Mouse (Mus musculus): ENCODE data around the gene Cdk6. TPM values are rescaled to one million over a fixed set of nuclear protein-coding genes. Genes with fewer than 3 reads are reported as not detected.

Cdk6 gene
- polyA plus RNA-seq, 1 experiment, result 8.9 TPM

DNA sequence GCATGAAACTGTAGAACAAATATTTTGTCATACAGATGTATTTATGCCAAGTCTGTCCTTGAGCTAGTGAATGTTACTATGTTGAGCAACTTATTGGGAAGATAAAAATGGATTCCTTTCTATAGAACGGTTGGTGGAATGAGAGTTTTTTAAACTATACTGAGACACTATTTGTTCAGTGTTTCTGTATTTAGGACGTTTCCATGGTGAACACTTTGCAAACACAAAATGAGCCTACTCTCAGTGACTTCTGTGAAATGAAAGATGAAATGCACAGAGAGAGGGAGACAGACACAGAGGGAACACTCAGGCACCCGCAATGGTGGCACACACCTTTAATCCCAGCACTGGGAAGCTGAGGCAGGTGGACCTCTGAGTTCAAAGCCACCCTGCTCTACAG is 51.6 kb downstream of the Cdk6 start:
- H3K4me2 ChIP-seq (ENCODE audit: low read depth), result no peak overlapping the region
- no peaks in the 10 kb centered on the region for H3K79me2 ChIP-seq (ENCODE audit: control insufficient read depth, insufficient read depth)
- H3ac ChIP-seq (ENCODE audit: control insufficient read depth, insufficient read length), result no peak overlapping the region
- no peaks in the 10 kb centered on the region for H3K27me3 ChIP-seq (ENCODE audit: control insufficient read depth, insufficient read depth, insufficient read length)
- no peaks in the 10 kb centered on the region for H3K36me3 ChIP-seq (ENCODE audit: control insufficient read depth, insufficient read depth)
- TF ChIP-seq USF1 (IDR thresholded peaks at IDR 0.05; ENCODE audit: low read depth) (no peak), POLR2AphosphoS2 (IDR thresholded peaks at IDR 0.05; ENCODE audit: insufficient read length, low read depth) (no peak), TCF3 (IDR thresholded peaks at IDR 0.05; ENCODE audit: insufficient read length, low read depth) (no peak), E2F4 (IDR thresholded peaks at IDR 0.05; ENCODE audit: insufficient read depth) (no peak), SRF (IDR thresholded peaks at IDR 0.05; ENCODE audit: control insufficient read depth, insufficient read length, low read depth) (no peak), MYOG (IDR thresholded peaks at IDR 0.05; ENCODE audit: control insufficient read depth in 1 of 3, insufficient read depth in 1 of 3, insufficient read length in 2 of 3, low read depth in 2 of 3) (no peak), MAX (IDR thresholded peaks at IDR 0.05; ENCODE audit: low read depth) (no peak), CEBPB (IDR thresholded peaks at IDR 0.05; ENCODE audit: insufficient read depth, poor library complexity, severe bottlenecking) (no peak), MYOD1 (IDR thresholded peaks at IDR 0.05; ENCODE audit: control insufficient read depth in 1 of 3, insufficient read length in 2 of 3, low read depth in 2 of 3) (no peak), TCF12 (IDR thresholded peaks at IDR 0.05; ENCODE audit: insufficient read depth, poor library complexity, severe bottlenecking) (no peak)
- H3K4me3 ChIP-seq, result no peak overlapping the region

DNA sequence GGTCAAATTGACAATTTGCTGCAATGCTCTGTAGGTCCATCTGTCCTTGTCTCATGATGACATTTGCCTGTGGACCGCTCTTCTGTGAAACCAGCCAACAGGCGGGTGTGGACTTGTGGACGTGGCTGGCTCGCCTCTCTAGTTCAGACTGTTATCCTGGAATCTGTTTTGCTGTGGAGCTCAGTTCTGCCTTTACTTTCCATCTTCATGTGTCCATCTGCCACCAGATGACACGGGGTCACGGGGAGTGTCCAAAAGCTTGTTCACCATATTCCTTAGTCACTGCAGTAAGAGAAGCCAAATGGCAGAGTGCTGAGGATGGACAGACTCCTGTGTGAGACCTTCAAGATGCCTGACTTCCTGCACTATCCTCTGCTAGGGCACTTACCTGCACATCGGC is 52.9 kb downstream of the Cdk6 start:
- Histone ChIP-seq H3K4me3 (no peak overlapping the region), H3ac (ENCODE audit: control insufficient read depth, insufficient read length) (no peak overlapping the region), H3K27me3 (ENCODE audit: control insufficient read depth, insufficient read depth, insufficient read length) (no peaks in the 10 kb centered on the region), H3K4me2 (ENCODE audit: low read depth) (no peak overlapping the region), H3K79me2 (ENCODE audit: control insufficient read depth, insufficient read depth) (peaks cover 6% of the 10 kb centered on the region), H3K36me3 (ENCODE audit: control insufficient read depth, insufficient read depth) (no peaks in the 10 kb centered on the region)
- TF ChIP-seq POLR2A (IDR thresholded peaks at IDR 0.05; ENCODE audit: insufficient read length, low read depth) (no peak), REST (IDR thresholded peaks at IDR 0.05; ENCODE audit: insufficient read depth, insufficient read length) (no peak), CEBPB (IDR thresholded peaks at IDR 0.05; ENCODE audit: insufficient read depth, poor library complexity, severe bottlenecking) (no peak), POLR2AphosphoS2 (IDR thresholded peaks at IDR 0.05; ENCODE audit: insufficient read length, low read depth) (no peak), SRF (IDR thresholded peaks at IDR 0.05; ENCODE audit: control insufficient read depth, insufficient read length, low read depth) (no peak), TCF12 (IDR thresholded peaks at IDR 0.05; ENCODE audit: insufficient read depth, poor library complexity, severe bottlenecking) (no peak), TCF3 (IDR thresholded peaks at IDR 0.05; ENCODE audit: insufficient read length, low read depth) (no peak)

DNA sequence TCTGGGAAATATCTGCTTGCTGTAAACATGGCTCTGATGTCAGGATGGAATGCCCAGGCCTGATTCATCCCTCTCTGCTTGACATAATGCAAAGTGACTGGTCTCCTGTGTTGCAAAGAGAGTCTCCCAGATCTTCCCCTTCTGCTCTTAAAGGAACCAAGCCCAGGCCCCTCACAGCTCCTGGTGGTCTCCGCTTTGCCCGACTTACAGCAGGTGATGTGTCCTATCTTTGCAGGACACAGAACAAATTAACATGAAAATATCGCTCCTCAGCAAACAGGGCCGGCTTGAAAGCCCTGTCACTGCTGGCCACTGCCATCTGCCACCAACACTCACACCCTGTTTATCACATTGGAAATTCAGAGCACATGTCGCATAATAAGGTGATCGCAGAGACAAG is 53.7 kb downstream of the Cdk6 start:
- H3K4me2 ChIP-seq (ENCODE audit: low read depth), result no peak overlapping the region
- H3ac ChIP-seq (ENCODE audit: control insufficient read depth, insufficient read length), result no peak overlapping the region
- no peaks in the 10 kb centered on the region for H3K27me3 ChIP-seq (ENCODE audit: control insufficient read depth, insufficient read depth, insufficient read length)
- no peak for TF ChIP-seq CEBPB (IDR thresholded peaks at IDR 0.05; ENCODE audit: insufficient read depth, poor library complexity, severe bottlenecking)
- TF ChIP-seq MYOD1 (IDR thresholded peaks at IDR 0.05; ENCODE audit: control insufficient read depth in 1 of 3, insufficient read length in 2 of 3, low read depth in 2 of 3), result no peak
- TF ChIP-seq POLR2AphosphoS2 (IDR thresholded peaks at IDR 0.05; ENCODE audit: insufficient read length, low read depth), result no peak
- no peak for TF ChIP-seq E2F4 (IDR thresholded peaks at IDR 0.05; ENCODE audit: insufficient read depth)
- no peak for TF ChIP-seq MAX (IDR thresholded peaks at IDR 0.05; ENCODE audit: low read depth)
- no peak for TF ChIP-seq SRF (IDR thresholded peaks at IDR 0.05; ENCODE audit: control insufficient read depth, insufficient read length, low read depth)
- no peak for TF ChIP-seq TCF3 (IDR thresholded peaks at IDR 0.05; ENCODE audit: insufficient read length, low read depth)
- no peaks in the 10 kb centered on the region for H3K36me3 ChIP-seq (ENCODE audit: control insufficient read depth, insufficient read depth)
- peaks cover 11% of the 10 kb centered on the region for H3K79me2 ChIP-seq (ENCODE audit: control insufficient read depth, insufficient read depth)
- no peak overlapping the region for H3K4me3 ChIP-seq

DNA sequence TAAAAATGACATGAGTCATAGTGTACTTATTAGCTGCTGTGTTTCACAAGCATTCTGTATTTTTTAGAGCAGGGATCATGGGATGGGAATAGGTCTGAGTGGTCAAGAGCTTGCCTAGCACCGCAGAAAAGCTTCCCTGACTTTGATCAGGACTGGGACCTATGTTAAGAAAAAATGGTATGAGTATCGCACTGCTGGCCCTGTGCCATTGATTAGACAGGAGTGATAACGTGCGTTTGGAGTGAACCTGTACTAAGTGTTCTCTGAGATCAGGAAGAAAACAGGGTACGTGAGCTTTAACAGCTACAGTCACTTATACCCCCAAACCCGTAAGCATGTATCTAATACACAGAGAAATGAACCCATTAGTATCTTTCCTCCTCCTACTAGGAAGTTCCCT is 54.9 kb downstream of the Cdk6 start:
- H3K79me2 ChIP-seq (ENCODE audit: control insufficient read depth, insufficient read depth), result peaks cover 11% of the 10 kb centered on the region
- H3K4me2 ChIP-seq (ENCODE audit: low read depth), result no peak overlapping the region
- no peak overlapping the region for H3K4me3 ChIP-seq
- TF ChIP-seq REST (IDR thresholded peaks at IDR 0.05; ENCODE audit: insufficient read depth, insufficient read length) (no peak), MYOG (IDR thresholded peaks at IDR 0.05; ENCODE audit: control insufficient read depth in 1 of 3, insufficient read depth in 1 of 3, insufficient read length in 2 of 3, low read depth in 2 of 3) (no peak), POLR2A (IDR thresholded peaks at IDR 0.05; ENCODE audit: insufficient read length, low read depth) (no peak), CEBPB (IDR thresholded peaks at IDR 0.05; ENCODE audit: insufficient read depth, poor library complexity, severe bottlenecking) (no peak), E2F4 (IDR thresholded peaks at IDR 0.05; ENCODE audit: insufficient read depth) (no peak), TCF12 (IDR thresholded peaks at IDR 0.05; ENCODE audit: insufficient read depth, poor library complexity, severe bottlenecking) (no peak), USF1 (IDR thresholded peaks at IDR 0.05; ENCODE audit: low read depth) (no peak), TCF3 (IDR thresholded peaks at IDR 0.05; ENCODE audit: insufficient read length, low read depth) (no peak), MYOD1 (IDR thresholded peaks at IDR 0.05; ENCODE audit: control insufficient read depth in 1 of 3, insufficient read length in 2 of 3, low read depth in 2 of 3) (no peak), MAX (IDR thresholded peaks at IDR 0.05; ENCODE audit: low read depth) (no peak), POLR2AphosphoS2 (IDR thresholded peaks at IDR 0.05; ENCODE audit: insufficient read length, low read depth) (no peak), SRF (IDR thresholded peaks at IDR 0.05; ENCODE audit: control insufficient read depth, insufficient read length, low read depth) (no peak)
- no peaks in the 10 kb centered on the region for H3K36me3 ChIP-seq (ENCODE audit: control insufficient read depth, insufficient read depth)
- no peak overlapping the region for H3ac ChIP-seq (ENCODE audit: control insufficient read depth, insufficient read length)
- H3K27me3 ChIP-seq (ENCODE audit: control insufficient read depth, insufficient read depth, insufficient read length), result no peaks in the 10 kb centered on the region

DNA sequence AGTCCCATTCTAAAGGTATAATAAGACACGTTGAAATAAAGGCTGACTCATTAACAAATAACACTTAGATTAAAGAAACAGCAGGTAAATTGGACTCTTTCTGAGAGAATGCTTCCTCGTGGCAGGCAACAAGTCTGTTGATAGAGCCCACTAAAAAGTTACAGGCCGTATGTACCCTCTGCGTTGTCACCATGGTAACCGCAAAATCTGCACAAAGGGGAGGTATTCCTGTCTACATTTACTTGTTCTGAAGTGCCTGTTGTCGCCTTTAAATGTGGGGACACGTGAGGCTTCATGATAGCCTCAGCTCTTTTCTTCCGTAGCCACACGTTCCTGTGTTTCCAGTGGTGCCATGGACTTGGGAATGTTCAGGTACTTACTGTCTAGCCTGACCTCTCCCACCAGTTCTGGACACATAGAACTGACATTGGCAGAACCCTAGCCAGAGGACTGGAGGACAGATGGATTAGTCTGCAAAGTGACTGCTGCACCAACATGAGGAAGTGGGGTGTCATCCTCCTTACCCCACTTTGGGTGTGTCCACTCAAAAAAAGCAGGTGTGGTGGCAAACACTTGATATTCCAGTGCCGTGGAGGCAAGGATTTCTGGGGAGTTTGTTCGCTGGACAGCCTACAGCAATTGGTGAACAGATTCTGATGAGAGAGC is 55.8 kb downstream of the Cdk6 start:
- Histone ChIP-seq H3K79me2 (ENCODE audit: control insufficient read depth, insufficient read depth) (peaks cover 11% of the 10 kb centered on the region), H3K4me3 (no peak overlapping the region), H3K36me3 (ENCODE audit: control insufficient read depth, insufficient read depth) (no peaks in the 10 kb centered on the region), H3K4me2 (ENCODE audit: low read depth) (no peak overlapping the region), H3ac (ENCODE audit: control insufficient read depth, insufficient read length) (no peak overlapping the region), H3K27me3 (ENCODE audit: control insufficient read depth, insufficient read depth, insufficient read length) (no peaks in the 10 kb centered on the region)
- no peak for TF ChIP-seq TCF3 (IDR thresholded peaks at IDR 0.05; ENCODE audit: insufficient read length, low read depth)
- no peak for TF ChIP-seq CEBPB (IDR thresholded peaks at IDR 0.05; ENCODE audit: insufficient read depth, poor library complexity, severe bottlenecking)
- TF ChIP-seq USF1 (IDR thresholded peaks at IDR 0.05; ENCODE audit: low read depth), result no peak

Measured in myocyte (in vitro differentiated cells).